Comparison of ENCODE assay signal across 18 mouse cellular contexts in the genomic region with DNA sequence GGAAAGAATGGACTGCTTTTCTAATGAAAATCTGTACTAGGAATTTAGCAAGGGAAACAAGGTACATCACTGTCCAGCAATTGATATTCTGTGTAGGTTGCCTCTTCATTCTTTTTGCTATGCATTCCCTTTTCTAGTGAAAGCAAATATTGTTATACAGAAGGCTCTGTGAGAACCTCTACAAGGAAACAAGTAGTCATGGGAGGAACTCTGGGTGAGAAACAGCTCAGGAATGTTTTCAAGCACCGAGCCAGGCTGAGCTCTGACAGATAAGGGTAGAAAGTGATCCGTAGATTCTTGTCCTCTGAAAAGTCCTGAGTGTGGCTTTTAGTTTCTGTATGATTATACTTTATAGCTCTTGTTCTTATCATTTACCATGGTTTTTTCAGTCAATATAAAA. TPM values are rescaled to one million over a fixed set of nuclear protein-coding genes. Genes with fewer than 3 reads are reported as not detected.
A peak's percentile ranks its signal among the peaks of the same experiment; 100 is the strongest.
DNase-seq lines count a peak whose midpoint lies in the region; ATAC-seq and TF ChIP-seq lines count a peak whose summit lies in the region.
"Had no signal": no experiment of that assay in that cellular context is flagged by ENCODE, and none has a peak within 500 bp of the region (broad histone marks: within the 10 kb centered on the region; RNA-seq: fewer than 3 reads in every experiment).

No protein-coding gene starts in this region.

- H3K9ac ChIP-seq in kidney, embryonic 15.5 days = no peak overlapping the region
- H3K9ac ChIP-seq in kidney, embryonic 14.5 days (ENCODE audit: low read depth, low read length) = no peak overlapping the region
- H3K9ac ChIP-seq: embryonic facial prominence, embryonic 15.5 days; hindbrain, embryonic 12.5 days; limb, embryonic 15.5 days; midbrain, embryonic 13.5 days had no signal

- no peaks in the 10 kb centered on the region for H3K9me3 ChIP-seq in kidney, embryonic 15.5 days (replicated peaks)
- H3K9me3 ChIP-seq in kidney, embryonic 14.5 days (ENCODE audit: control insufficient read depth, low read length) = no peaks in the 10 kb centered on the region
- H3K9me3 ChIP-seq: embryonic facial prominence, embryonic 15.5 days; hindbrain, embryonic 12.5 days; limb, embryonic 15.5 days; midbrain, embryonic 13.5 days had no signal

- WGBS in kidney, embryonic 15.5 days = 28% methylated on average over 2 of the region's 2 CpGs
- 26% methylated on average over 2 of the region's 2 CpGs for WGBS in kidney, embryonic 14.5 days

- DNase-seq in NIH3T3 (ENCODE audit: low read depth) = peak; percentile 71
- DNase-seq in heart, postnatal 4 days = peak; percentile 12
- DNase-seq in frontal cortex, postnatal 10 days (ENCODE audit: low spot score in 2 of 2) = no peak
- DNase-seq: cerebellum, adult 18-20 months; gastrocnemius, postnatal 25 days; kidney, adult 11 months had no signal

- no peak overlapping the region for H3K4me2 ChIP-seq in kidney, embryonic 15.5 days
- no peak overlapping the region for H3K4me2 ChIP-seq in kidney, embryonic 14.5 days (replicated peaks; ENCODE audit: low read depth, low read length)
- H3K4me2 ChIP-seq: embryonic facial prominence, embryonic 15.5 days; hindbrain, embryonic 12.5 days; limb, embryonic 15.5 days; midbrain, embryonic 13.5 days had no signal

- TF ChIP-seq POLR2A in embryonic fibroblast, embryonic 13.5 days (IDR thresholded peaks at IDR 0.05; ENCODE audit: low read depth, low read length) = no peak

- H3K27ac ChIP-seq in kidney, embryonic 15.5 days = peak overlapping the region; percentile 32; the same call in 1 of the 2 replicates
- no peak overlapping the region for H3K27ac ChIP-seq in kidney, embryonic 14.5 days (ENCODE audit: low read depth, low read length)
- peak overlapping the region; percentile 31; the same call in 1 of the 2 replicates for H3K27ac ChIP-seq in embryonic fibroblast, embryonic 13.5 days (ENCODE audit: insufficient read depth, low read length)
- H3K27ac ChIP-seq: embryonic facial prominence, embryonic 15.5 days; hindbrain, embryonic 12.5 days; limb, embryonic 15.5 days; macrophage; midbrain, embryonic 13.5 days had no signal

- no peak for ATAC-seq in kidney, embryonic 15.5 days (replicated peaks; ENCODE audit: low FRiP score)
- ATAC-seq in kidney, embryonic 14.5 days (ENCODE audit: low FRiP score, low TSS enrichment) = no peak
- ATAC-seq in activated CD4-positive, CD25-positive, alpha-beta regulatory T cell, adult 4 months = no peak
- ATAC-seq: forebrain, embryonic 16.5 days; midbrain, embryonic 13.5 days had no signal

- H3K4me1 ChIP-seq in kidney, embryonic 15.5 days = 0 out of 2 replicates have a peak, but pooled peaks cover 8% of the 10 kb centered on the region
- H3K4me1 ChIP-seq in kidney, embryonic 14.5 days (ENCODE audit: control insufficient read depth, insufficient read depth, low read length) = 0 out of 2 replicates have a peak, but pooled peaks cover 3% of the 10 kb centered on the region
- H3K4me1 ChIP-seq in embryonic fibroblast, embryonic 13.5 days (ENCODE audit: control insufficient read depth, insufficient read depth, low read length) = peaks cover 4% of the 10 kb centered on the region; the same call in 1 of the 2 replicates
- H3K4me1 ChIP-seq: embryonic facial prominence, embryonic 15.5 days; hindbrain, embryonic 12.5 days; limb, embryonic 15.5 days; midbrain, embryonic 13.5 days had no signal

- H3K4me3 ChIP-seq in kidney, embryonic 15.5 days (replicated peaks) = no peak overlapping the region
- H3K4me3 ChIP-seq in kidney, embryonic 14.5 days (ENCODE audit: low read length) = no peak overlapping the region
- H3K4me3 ChIP-seq in embryonic fibroblast, embryonic 13.5 days (ENCODE audit: insufficient read depth, low read length) = no peak overlapping the region
- H3K4me3 ChIP-seq: embryonic facial prominence, embryonic 15.5 days; hindbrain, embryonic 12.5 days; limb, embryonic 15.5 days; midbrain, embryonic 13.5 days had no signal

- no peak for TF ChIP-seq CTCF in embryonic fibroblast, embryonic 13.5 days (IDR thresholded peaks at IDR 0.05; ENCODE audit: borderline replicate concordance, insufficient read depth, low read length)

- no peaks in the 10 kb centered on the region for H3K27me3 ChIP-seq in kidney, embryonic 15.5 days
- H3K27me3 ChIP-seq in kidney, embryonic 14.5 days (ENCODE audit: control insufficient read depth, insufficient read depth, low read length) = no peaks in the 10 kb centered on the region
- H3K27me3 ChIP-seq: CH12.LX; embryonic facial prominence, embryonic 15.5 days; hindbrain, embryonic 12.5 days; limb, embryonic 15.5 days; midbrain, embryonic 13.5 days had no signal

- no peaks in the 10 kb centered on the region for H3K36me3 ChIP-seq in kidney, embryonic 15.5 days
- H3K36me3 ChIP-seq in kidney, embryonic 14.5 days (ENCODE audit: control insufficient read depth, insufficient read depth, low read length) = no peaks in the 10 kb centered on the region
- H3K36me3 ChIP-seq: embryonic facial prominence, embryonic 15.5 days; hindbrain, embryonic 12.5 days; limb, embryonic 15.5 days had no signal

RNA-seq across cellular contexts. Expression of a gene that starts 51.2 kb away (rescaled TPM):
- polyA plus RNA-seq in kidney, embryonic 15.5 days (2015; fragmentation: Nextera tagmentation; extraction: Ambion mirVana) = not detected in 2 replicates
- polyA plus RNA-seq in kidney, embryonic 14.5 days (2014; fragmentation: Nextera tagmentation; extraction: Ambion mirVana) = 0.28 TPM in 1 of 2 replicates, not detected in the other
- polyA plus RNA-seq in embryonic fibroblast, embryonic 13.5 days (2011; ENCODE audit: insufficient read length, low read depth, missing spikeins) = not detected in 2 replicates
- 1 to 10 TPM in 1 of 2 experiments, not detected in 1; 1.0 TPM for total RNA-seq in heart, postnatal 4 days (2021)
- polyA plus RNA-seq in activated CD4-positive, CD25-positive, alpha-beta regulatory T cell, adult 4 months (2017; shearing (Covaris generic)) = not detected
- total RNA-seq: CH12.LX; gastrocnemius, postnatal 25 days had no signal
- polyA plus RNA-seq: embryonic facial prominence, embryonic 15.5 days; large intestine, adult 2 months; limb, embryonic 15.5 days; macrophage had no signal

Comparison
In these comparisons a context has a peak if more than half of its experiments do, and no peak if none do; other contexts are left out.
1. DNase-seq: peak in NIH3T3 (single experiment) and heart, postnatal 4 days (single experiment); none in frontal cortex, postnatal 10 days (0 of 2).